Mouse (Mus musculus) forebrain, embryonic 16.5 days (tissue): ENCODE measurements at regions not wholly inside any gene's neighbourhood (a gene's known extent, or its start where the extent isn't known, plus 50 kb on each side); places are given as distances from the start of the nearest gene placed in this dataset.
A peak's percentile ranks its signal among the peaks of the same experiment; 100 is the strongest.
"Not testable (repeated sequence)": the region's sequence is repeated elsewhere in the genome, so short reads cannot be mapped to it uniquely, and the experiment has no call there.

Experiments used
- ATAC-seq: fragments of 200-750 bp; cut with Nextera tagmentation; 2 replicates; pipeline ENCODE4 v1.8.0; 2017; ENCODE audit warnings: mild to moderate bottlenecking, moderate library complexity
- H3K27ac ChIP-seq: fragments of 300-500 bp; sonication (generic); 2 replicates; pipeline ENCODE4 v1.5.1; 2014; ENCODE audit warnings: low read length, control low read depth
- H3K27me3 ChIP-seq: fragments of 300-500 bp; sonication (generic); replicated peaks from 2 replicates; pipeline ENCODE4 v1.6.1; 2014; ENCODE audit warnings: low read length; ENCODE audit not compliant: control insufficient read depth, insufficient read depth
- H3K36me3 ChIP-seq: fragments of 300-500 bp; sonication (generic); 2 replicates; pipeline ENCODE4 v1.6.1; 2014; ENCODE audit not compliant: control insufficient read depth, insufficient read depth
- H3K4me1 ChIP-seq: fragments of 300-500 bp; sonication (generic); replicated peaks from 2 replicates; pipeline ENCODE4 v1.6.1; 2014; ENCODE audit warnings: low read length; ENCODE audit not compliant: control insufficient read depth, insufficient read depth
- H3K4me2 ChIP-seq: fragments of 300-500 bp; sonication (generic); 2 replicates; pipeline ENCODE4 v1.6.1; 2014; ENCODE audit warnings: mild to moderate bottlenecking, low read length, control low read depth
- H3K4me3 ChIP-seq: fragments of 300-500 bp; sonication (generic); replicated peaks from 2 replicates; pipeline ENCODE4 v1.5.1; 2014; ENCODE audit warnings: mild to moderate bottlenecking, low read length, control low read depth
- H3K9ac ChIP-seq: fragments of 300-500 bp; sonication (generic); replicated peaks from 2 replicates; pipeline ENCODE4 v1.6.1; 2014; ENCODE audit warnings: low read depth, low read length, control low read depth
- H3K9me3 ChIP-seq: fragments of 300-500 bp; sonication (generic); 2 replicates; pipeline ENCODE4 v1.6.1; 2016; ENCODE audit warnings: low read length; ENCODE audit not compliant: control insufficient read depth
- WGBS: fragments of 180-500 bp; shearing (Covaris S2); extraction: QIAGEN DNeasy Blood & Tissue Kit; methylation state at CpG from one replicate; pipeline ENCODE4 v1.1.7; 2014; 5-methylcytosine and 5-hydroxymethylcytosine counted together

DNA sequence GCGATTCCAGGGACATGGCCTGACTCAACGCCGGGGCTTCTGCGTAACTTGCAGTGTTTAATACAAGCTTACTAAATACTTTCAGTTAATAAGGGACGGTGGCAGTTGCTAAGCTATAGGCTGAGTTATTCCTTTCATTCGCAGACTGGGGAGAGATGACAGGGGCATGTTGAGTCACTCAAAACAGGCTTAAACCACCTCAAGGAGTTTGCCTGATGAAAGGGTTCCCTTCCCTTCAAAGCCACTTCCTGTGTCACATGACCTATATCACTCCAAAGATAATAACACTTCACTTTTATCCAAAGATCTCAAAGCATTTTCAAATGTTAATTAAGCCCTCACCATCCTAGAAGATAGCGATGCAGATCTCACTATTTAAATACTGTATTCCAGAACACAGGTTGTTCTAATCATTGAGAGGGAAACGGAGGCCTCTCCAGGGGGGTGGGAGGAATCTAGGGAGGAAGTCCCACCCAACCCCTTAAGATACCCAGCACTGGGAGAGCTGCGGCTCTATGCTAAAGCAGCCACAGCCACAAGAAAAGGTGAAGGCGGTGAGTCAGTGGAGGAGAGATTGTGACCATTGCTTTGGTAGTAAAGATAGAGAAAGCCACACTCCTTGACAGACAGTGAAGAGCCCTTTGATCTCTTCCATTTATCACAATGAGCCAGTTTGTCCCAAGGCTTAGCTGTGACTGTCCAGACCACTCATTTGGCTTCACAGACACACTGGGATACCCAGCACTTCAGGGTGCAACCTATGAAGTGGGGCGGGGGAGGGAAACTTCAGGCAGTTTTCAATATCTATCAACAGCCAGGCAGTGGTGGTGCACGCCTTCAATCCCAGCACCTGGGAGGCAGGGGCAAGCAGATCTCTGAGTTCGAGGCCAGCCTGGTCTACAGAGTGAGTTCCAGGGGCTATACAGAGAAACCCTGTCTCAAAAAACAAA, 182.0 kb upstream of the Cdkn3 start:
- H3K27ac ChIP-seq: no peak overlapping the region
- no peaks in the 10 kb centered on the region for H3K9me3 ChIP-seq
- no peak overlapping the region for H3K9ac ChIP-seq
- 51% methylated on average over 13 of the region's 13 CpGs for WGBS
- ATAC-seq: no peak
- H3K4me2 ChIP-seq: no peak overlapping the region
- H3K4me3 ChIP-seq: no peak overlapping the region
- H3K27me3 ChIP-seq: no peaks in the 10 kb centered on the region
- no peaks in the 10 kb centered on the region for H3K4me1 ChIP-seq
- H3K36me3 ChIP-seq: no peaks in the 10 kb centered on the region

- no peaks in the 10 kb centered on the region for H3K27me3 ChIP-seq
- H3K9me3 ChIP-seq: no peaks in the 10 kb centered on the region
- H3K27ac ChIP-seq: no peak overlapping the region
- H3K4me1 ChIP-seq: no peaks in the 10 kb centered on the region
- H3K9ac ChIP-seq: no peak overlapping the region
- H3K4me2 ChIP-seq: no peak overlapping the region
- no peaks in the 10 kb centered on the region for H3K36me3 ChIP-seq
- 56% methylated on average over 4 of the region's 4 CpGs for WGBS
- no peak for ATAC-seq
- H3K4me3 ChIP-seq: no peak overlapping the region
Observed at GRCm38 (mm10) chr14:46575889-46576288, 184.5 kb upstream of the Cdkn3 start.

- no peak for ATAC-seq
- H3K9ac ChIP-seq: no peak overlapping the region
- no peaks in the 10 kb centered on the region for H3K4me1 ChIP-seq
- no peaks in the 10 kb centered on the region for H3K36me3 ChIP-seq
- H3K27me3 ChIP-seq: no peaks in the 10 kb centered on the region
- no peak overlapping the region for H3K27ac ChIP-seq
- 69% methylated on average over 3 of the region's 3 CpGs for WGBS
- no peak overlapping the region for H3K4me3 ChIP-seq
- H3K9me3 ChIP-seq: no peaks in the 10 kb centered on the region
- H3K4me2 ChIP-seq: no peak overlapping the region
Observed at GRCm38 (mm10) chr14:46575414-46575813, 184.9 kb upstream of the Cdkn3 start.

- H3K27me3 ChIP-seq: no peaks in the 10 kb centered on the region
- WGBS: 74% methylated on average over 6 of the region's 6 CpGs
Observed at GRCm38 (mm10) chr14:46573401-46573800, 182.9 kb upstream of the Bmp4 start.

DNA sequence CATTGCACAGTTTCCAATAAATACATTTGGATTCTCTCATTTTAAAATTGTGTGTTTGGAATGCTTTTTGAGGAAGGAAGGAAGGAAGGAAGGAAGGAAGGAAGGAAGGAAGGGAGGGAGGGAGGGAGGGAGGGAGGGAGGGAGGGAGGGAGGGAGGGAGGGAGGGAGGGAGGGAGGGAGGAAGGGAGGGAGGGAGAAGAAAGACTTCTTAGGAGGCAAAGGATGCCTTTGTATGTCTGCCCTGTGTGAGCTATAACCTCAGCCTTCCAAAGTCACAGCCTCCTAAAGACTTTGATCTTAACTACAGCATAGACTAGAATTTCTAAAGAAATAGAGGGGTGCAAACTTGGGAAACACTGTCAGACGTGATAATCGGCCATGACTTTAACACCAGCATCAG, 182.5 kb upstream of the Bmp4 start:
- not testable (repeated sequence) for H3K4me3 ChIP-seq, H3K4me2 ChIP-seq, H3K36me3 ChIP-seq, H3K9me3 ChIP-seq, H3K9ac ChIP-seq, ATAC-seq, H3K27me3 ChIP-seq, H3K27ac ChIP-seq, H3K4me1 ChIP-seq
- WGBS: 86% methylated on average over 2 of the region's 2 CpGs

More at GRCm38 (mm10) chr14:46573401-46573800, 182.9 kb upstream of the Bmp4 start:
- H3K4me2 ChIP-seq: no peak overlapping the region
- no peak overlapping the region for H3K4me3 ChIP-seq
- ATAC-seq: no peak
- H3K9me3 ChIP-seq: no peaks in the 10 kb centered on the region
- no peaks in the 10 kb centered on the region for H3K36me3 ChIP-seq
- H3K4me1 ChIP-seq: no peaks in the 10 kb centered on the region
- no peak overlapping the region for H3K27ac ChIP-seq
- no peak overlapping the region for H3K9ac ChIP-seq

- Histone ChIP-seq H3K27ac (no peak overlapping the region), H3K4me2 (no peak overlapping the region), H3K4me3 (no peak overlapping the region), H3K4me1 (no peaks in the 10 kb centered on the region), H3K9me3 (no peaks in the 10 kb centered on the region), H3K9ac (no peak overlapping the region), H3K27me3 (no peaks in the 10 kb centered on the region), H3K36me3 (no peaks in the 10 kb centered on the region)
- peak; percentile 63 for ATAC-seq
- 57% methylated on average over 1 of the region's 1 CpGs for WGBS
Observed at GRCm38 (mm10) chr14:46571841-46572240, 181.4 kb upstream of the Bmp4 start.

GRCm38 (mm10) chr14:46569273-46569672, 178.8 kb upstream of the Bmp4 start:
- Histone ChIP-seq H3K4me2 (no peak overlapping the region), H3K27me3 (0 out of 2 replicates have a peak, but pooled peaks cover 2% of the 10 kb centered on the region), H3K9me3 (no peaks in the 10 kb centered on the region), H3K4me3 (no peak overlapping the region), H3K36me3 (no peaks in the 10 kb centered on the region), H3K9ac (no peak overlapping the region), H3K4me1 (no peaks in the 10 kb centered on the region), H3K27ac (no peak overlapping the region)
- ATAC-seq: no peak
- 82% methylated on average over 8 of the region's 8 CpGs for WGBS

- H3K9me3 ChIP-seq: no peaks in the 10 kb centered on the region
- ATAC-seq: no peak
- H3K4me1 ChIP-seq: no peaks in the 10 kb centered on the region
Observed at GRCm38 (mm10) chr14:46567411-46567780, 176.9 kb upstream of the Bmp4 start.

DNA sequence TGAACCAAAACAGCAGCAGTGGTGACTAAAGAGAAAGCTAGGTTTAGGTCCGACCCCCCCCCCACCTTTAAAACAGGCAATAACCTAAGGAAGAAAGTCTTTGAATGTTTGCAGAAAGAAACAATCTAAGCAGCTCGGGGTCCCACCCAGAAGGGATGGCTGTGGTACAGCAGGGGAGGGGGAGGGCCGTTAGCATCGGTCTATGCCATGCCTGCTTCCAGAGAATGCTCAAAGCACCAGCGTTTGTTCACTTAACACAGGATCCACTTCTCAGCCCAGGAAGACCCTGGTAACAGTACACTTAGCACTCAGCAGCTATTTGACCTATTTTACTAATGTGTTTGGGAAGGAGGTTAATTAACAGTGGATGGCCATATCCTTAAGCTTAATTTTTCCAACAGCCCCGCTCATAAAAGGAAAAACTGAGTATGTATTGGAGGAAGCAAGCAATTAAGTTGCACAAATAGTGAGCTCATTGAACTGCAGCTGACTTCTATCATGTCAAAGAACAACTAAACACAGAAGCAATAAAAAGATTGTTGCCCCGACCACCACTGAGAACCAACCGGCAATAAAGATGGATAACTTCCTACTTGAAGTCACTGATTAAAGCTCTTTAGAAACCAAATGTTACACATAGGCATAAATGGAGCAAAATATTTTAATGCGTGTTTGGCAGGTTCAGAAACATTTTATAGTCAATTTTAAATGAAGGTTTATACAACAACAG, 176.4 kb upstream of the Bmp4 start:
- no peaks in the 10 kb centered on the region for H3K36me3 ChIP-seq
- WGBS: 66% methylated on average over 9 of the region's 9 CpGs
- no peak overlapping the region for H3K4me2 ChIP-seq
- ATAC-seq: no peak
- H3K27me3 ChIP-seq: 0 out of 2 replicates have a peak, but pooled peaks cover 2% of the 10 kb centered on the region
- H3K4me1 ChIP-seq: no peaks in the 10 kb centered on the region
- H3K27ac ChIP-seq: no peak overlapping the region
- H3K9me3 ChIP-seq: no peaks in the 10 kb centered on the region
- H3K4me3 ChIP-seq: no peak overlapping the region
- no peak overlapping the region for H3K9ac ChIP-seq

More at GRCm38 (mm10) chr14:46567411-46567780, 176.9 kb upstream of the Bmp4 start:
- Histone ChIP-seq H3K36me3 (no peaks in the 10 kb centered on the region), H3K27ac (no peak overlapping the region), H3K9ac (no peak overlapping the region), H3K4me3 (no peak overlapping the region), H3K27me3 (0 out of 2 replicates have a peak, but pooled peaks cover 2% of the 10 kb centered on the region), H3K4me2 (no peak overlapping the region)
- WGBS: 66% methylated on average over 3 of the region's 3 CpGs
